Mouse (Mus musculus) spleen, adult 2 months (tissue): ENCODE results near the gene 1110008L16Rik. TPM values are rescaled to one million over a fixed set of nuclear protein-coding genes. Genes with fewer than 3 reads are reported as not detected.

Source experiments
- DNase-seq, 2 experiments: peaks; one replicate each; pipeline versions ENCODE4 v3.0.0 to v3.0.0-alpha.2; 2012 to 2021; ENCODE audit warnings: low spot score in 2 of 2, low read depth in 1 of 2
- H3K27ac ChIP-seq: fragments of 200-500 bp; 2 replicates; pipeline ENCODE4 v1.5.1; 2012; ENCODE audit warnings: low read length, inconsistent platforms; ENCODE audit not compliant: insufficient read depth
- H3K27me3 ChIP-seq: fragments of 200-500 bp; 2 replicates; pipeline ENCODE4 v1.6.1; 2012; ENCODE audit warnings: mild to moderate bottlenecking, moderate library complexity, low read length, inconsistent platforms; ENCODE audit not compliant: control insufficient read depth, insufficient read depth
- H3K36me3 ChIP-seq: fragments of 200-500 bp; 2 replicates; pipeline ENCODE4 v1.6.1; 2012; ENCODE audit warnings: mild to moderate bottlenecking, low read length, inconsistent platforms; ENCODE audit not compliant: control insufficient read depth, insufficient read depth
- H3K4me1 ChIP-seq: fragments of 200-500 bp; 2 replicates; pipeline ENCODE4 v1.6.1; 2011; ENCODE audit warnings: inconsistent platforms; ENCODE audit not compliant: control insufficient read depth, insufficient read depth, insufficient read length
- H3K4me3 ChIP-seq: fragments of 200-500 bp; 2 replicates; pipeline ENCODE4 v1.5.1; 2011; ENCODE audit warnings: mild to moderate bottlenecking, inconsistent platforms; ENCODE audit not compliant: insufficient read depth, insufficient read length; ENCODE audit errors: extremely low read depth
- CTCF ChIP-seq: fragments of 200-500 bp; IDR thresholded peaks from 2 replicates; pipeline ENCODE4 v1.5.1; 2011; ENCODE audit warnings: mild to moderate bottlenecking, inconsistent platforms; ENCODE audit not compliant: insufficient read depth, insufficient read length, insufficient replicate concordance; ENCODE audit errors: extremely low read depth
- POLR2A ChIP-seq: fragments of 200-500 bp; IDR thresholded peaks from 2 replicates; pipeline ENCODE4 v1.6.1; 2011; ENCODE audit warnings: low read depth, low read length, inconsistent platforms
- WGBS: fragments of 180-500 bp; shearing (Covaris S2); methylation state at CpG from one replicate; pipeline ENCODE4 v1.1.7; 2018; 5-methylcytosine and 5-hydroxymethylcytosine counted together
- polyA plus RNA-seq: library from polyadenylated mRNA; depleted of rRNA; stranded (reverse); fragments of >200 nt; gene quantifications from 2 replicates; pipeline ENCODE4 v1.2.3, GENCODE M21; 2012

Gene 1110008L16Rik
- polyA plus RNA-seq, 1 experiment = 1.4 TPM

GRCm38 (mm10) chr12:55357303-55357702, 57.9 kb downstream of the 1110008L16Rik start:
- Histone ChIP-seq H3K27me3 (no peaks in the 10 kb centered on the region), H3K4me1 (no peaks in the 10 kb centered on the region), H3K36me3 (no peaks in the 10 kb centered on the region; the same call in 1 of the 2 replicates), H3K27ac (no peak overlapping the region), H3K4me3 (no peak overlapping the region)
- TF ChIP-seq CTCF (no peak), POLR2A (no peak)
- WGBS = 57% methylated on average over 1 of the region's 1 CpGs
- no peak for DNase-seq

DNA sequence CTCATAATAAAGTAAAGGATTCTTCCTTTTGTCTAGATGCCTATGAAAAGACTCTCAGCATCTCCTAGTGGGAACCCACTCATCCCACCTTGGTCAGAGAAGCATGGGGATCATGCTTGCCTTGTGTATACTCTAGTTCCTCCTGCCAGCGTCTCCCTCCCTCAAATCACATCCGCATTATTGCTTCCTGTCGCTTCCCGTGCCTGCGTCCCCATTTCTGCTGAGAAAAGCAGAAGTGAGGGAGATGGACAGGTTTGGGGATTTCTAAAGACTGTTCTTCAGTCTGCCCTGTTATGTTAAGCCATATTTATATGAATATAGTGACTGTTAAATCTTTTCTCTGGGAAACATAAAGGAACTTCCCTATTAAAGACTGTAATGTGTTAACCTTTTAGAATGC, 61.6 kb downstream of the 1110008L16Rik start:
- 42% methylated on average over 5 of the region's 5 CpGs for WGBS
- TF ChIP-seq POLR2A (no peak), CTCF (no peak)
- H3K36me3 ChIP-seq = no peaks in the 10 kb centered on the region; the same call in 1 of the 2 replicates
- H3K4me1 ChIP-seq = no peaks in the 10 kb centered on the region
- no peaks in the 10 kb centered on the region for H3K27me3 ChIP-seq
- no peak overlapping the region for H3K4me3 ChIP-seq
- H3K27ac ChIP-seq = no peak overlapping the region
- DNase-seq = no peak

DNA sequence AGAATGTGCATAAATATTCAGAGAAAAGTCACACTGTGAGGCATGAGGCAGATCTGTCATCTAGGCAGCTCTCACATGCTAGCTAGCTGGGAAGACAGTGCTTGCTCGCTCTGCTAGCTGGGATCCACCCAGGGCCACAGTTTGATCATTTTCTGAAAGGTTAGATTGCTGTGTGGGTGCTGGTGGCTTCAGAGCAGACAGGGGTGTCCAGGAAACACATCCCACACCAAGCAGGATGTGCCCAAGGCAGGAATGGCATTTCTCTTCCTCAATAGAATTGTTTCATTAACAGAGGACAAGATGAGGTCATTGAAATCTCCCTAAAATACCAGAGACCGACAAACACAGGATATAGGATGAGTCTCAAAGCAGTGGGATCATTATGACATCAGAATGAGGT, 65.7 kb downstream of the 1110008L16Rik start:
- TF ChIP-seq CTCF = no peak
- TF ChIP-seq POLR2A = no peak
- no peaks in the 10 kb centered on the region for H3K4me1 ChIP-seq
- H3K27me3 ChIP-seq = no peaks in the 10 kb centered on the region
- H3K36me3 ChIP-seq = no peaks in the 10 kb centered on the region
- H3K4me3 ChIP-seq = no peak overlapping the region
- 78% methylated on average over 2 of the region's 2 CpGs for WGBS
- no peak for DNase-seq
- H3K27ac ChIP-seq = no peak overlapping the region

GRCm38 (mm10) chr12:55372424-55373055, 73.2 kb downstream of the 1110008L16Rik start:
- TF ChIP-seq CTCF (no peak), POLR2A (no peak)
- no peaks in the 10 kb centered on the region for H3K4me1 ChIP-seq
- H3K27me3 ChIP-seq = no peaks in the 10 kb centered on the region
- no peak overlapping the region for H3K27ac ChIP-seq
- no peaks in the 10 kb centered on the region for H3K36me3 ChIP-seq
- H3K4me3 ChIP-seq = no peak overlapping the region
- no peak for DNase-seq
- 63% methylated on average over 3 of the region's 3 CpGs for WGBS

DNA sequence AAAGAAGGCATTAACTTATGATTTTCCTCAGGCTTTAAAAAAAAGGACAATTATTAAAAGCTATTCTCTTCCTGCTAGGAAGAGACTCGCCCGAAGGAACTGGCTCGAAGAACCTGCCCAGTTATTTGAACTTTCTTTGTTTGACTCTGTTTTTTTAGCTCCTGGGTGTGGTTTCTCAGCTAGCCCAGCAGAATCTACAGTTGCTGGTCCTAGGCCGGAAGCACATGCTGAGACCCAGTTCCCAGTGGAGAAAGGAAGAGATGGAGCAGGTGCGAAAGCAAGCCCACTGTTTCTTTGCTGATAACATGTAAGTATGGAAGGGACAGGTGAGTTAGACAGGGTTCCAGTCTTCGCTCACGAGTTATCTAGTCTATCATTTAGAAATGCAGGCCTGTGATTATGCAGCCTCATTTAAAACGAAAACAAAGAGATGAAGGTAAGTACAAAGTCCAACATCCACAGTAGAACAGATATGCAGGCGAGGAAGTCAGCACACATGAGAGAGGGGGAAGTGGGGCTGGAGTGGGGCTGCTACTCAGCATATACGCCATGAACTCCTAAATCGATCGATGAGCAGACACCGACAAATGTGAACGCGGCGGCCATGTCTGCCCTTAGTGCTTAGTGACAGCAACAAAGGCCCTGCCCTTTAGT, 77.7 kb downstream of the 1110008L16Rik start:
- DNase-seq = no peak
- Histone ChIP-seq H3K27ac (no peak overlapping the region), H3K4me3 (no peak overlapping the region), H3K27me3 (no peaks in the 10 kb centered on the region), H3K36me3 (no peaks in the 10 kb centered on the region; the same call in 1 of the 2 replicates), H3K4me1 (no peaks in the 10 kb centered on the region)
- no peak for TF ChIP-seq POLR2A
- 88% methylated on average over 16 of the region's 16 CpGs for WGBS

- Histone ChIP-seq H3K36me3 (no peaks in the 10 kb centered on the region; the same call in 1 of the 2 replicates), H3K27me3 (no peaks in the 10 kb centered on the region), H3K27ac (no peak overlapping the region), H3K4me3 (no peak overlapping the region), H3K4me1 (no peaks in the 10 kb centered on the region)
- DNase-seq = no peak
- TF ChIP-seq CTCF (no peak), POLR2A (no peak)
- WGBS = 84% methylated on average over 6 of the region's 6 CpGs
Measured at GRCm38 (mm10) chr12:55377610-55377980, 78.2 kb downstream of the 1110008L16Rik start.
